Mouse (Mus musculus) neural tube, embryonic 10.5 days (tissue): ENCODE measurements at regions not wholly inside any gene's neighbourhood (a gene's known extent, or its start where the extent isn't known, plus 50 kb on each side); places are given as distances from the start of the nearest gene placed in this dataset.
"Not testable (repeated sequence)": the region's sequence is repeated elsewhere in the genome, so short reads cannot be mapped to it uniquely, and the experiment has no call there.

Experiments
- DNase-seq: peaks from one replicate; pipeline ENCODE4 v3.0.0-alpha.2; 2017; ENCODE audit warnings: low spot score; ENCODE audit errors: extremely low spot score

DNA sequence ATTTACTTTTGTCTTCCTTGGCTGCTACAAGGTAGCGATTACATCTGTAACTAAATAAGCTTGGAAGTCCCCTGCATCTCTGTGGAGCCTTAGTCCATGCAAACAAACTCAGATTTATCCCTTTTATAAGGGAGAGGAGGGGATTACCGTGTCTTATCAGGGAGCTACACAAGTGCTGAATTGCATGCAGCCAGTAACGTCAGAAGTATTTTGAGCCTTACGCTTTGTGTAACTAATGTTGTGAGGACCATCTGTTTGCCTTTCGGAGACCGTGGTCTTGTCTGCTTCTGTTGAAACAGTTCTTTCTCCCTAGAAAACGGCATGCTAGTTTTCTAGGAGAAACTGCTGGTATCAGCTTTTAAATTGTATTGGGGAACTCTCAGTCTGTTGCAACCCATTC, 58.0 kb upstream of the Dmrta1 start:
- no peak for DNase-seq

DNA sequence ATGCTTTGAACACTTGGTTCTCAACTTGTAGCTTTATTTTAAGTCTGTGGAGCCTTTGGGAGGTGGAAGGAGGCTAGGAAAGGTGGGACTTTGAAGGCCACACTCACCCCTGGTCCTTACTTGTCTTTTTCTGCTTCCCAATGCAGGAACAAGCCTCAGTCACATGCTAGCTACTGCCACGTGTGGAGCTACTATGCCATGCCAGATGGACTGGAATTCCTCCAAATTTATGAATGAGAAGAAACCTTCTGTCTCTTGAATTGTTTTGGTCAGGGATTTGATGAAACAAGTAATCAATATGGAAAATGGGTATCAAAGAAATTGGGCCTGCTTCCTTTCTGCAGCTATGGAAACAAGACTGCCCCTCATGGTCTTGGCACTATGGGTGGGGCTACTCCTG, 74.5 kb upstream of the Dmrta1 start:
- no peak for DNase-seq

DNA sequence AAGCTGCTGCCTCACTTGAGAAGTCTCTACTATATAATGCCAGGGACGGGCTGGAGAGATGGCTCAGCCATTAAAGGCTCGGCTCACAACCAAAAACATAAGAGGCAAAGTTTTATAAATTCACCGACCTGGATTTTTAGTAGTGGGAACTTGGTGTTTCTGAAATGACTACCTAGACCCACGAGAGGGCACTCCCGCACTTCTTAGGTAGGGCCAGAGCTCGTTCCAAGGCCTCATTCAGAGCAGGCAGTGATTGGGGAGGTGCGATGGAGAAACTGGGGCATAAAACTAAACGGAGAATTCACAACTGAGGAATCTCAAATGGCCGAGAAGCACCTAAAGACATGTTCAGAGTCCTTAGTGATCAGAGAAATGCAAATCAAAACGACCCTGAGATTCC, 103.7 kb upstream of the Dmrta1 start:
- peak; percentile 39 for DNase-seq

DNA sequence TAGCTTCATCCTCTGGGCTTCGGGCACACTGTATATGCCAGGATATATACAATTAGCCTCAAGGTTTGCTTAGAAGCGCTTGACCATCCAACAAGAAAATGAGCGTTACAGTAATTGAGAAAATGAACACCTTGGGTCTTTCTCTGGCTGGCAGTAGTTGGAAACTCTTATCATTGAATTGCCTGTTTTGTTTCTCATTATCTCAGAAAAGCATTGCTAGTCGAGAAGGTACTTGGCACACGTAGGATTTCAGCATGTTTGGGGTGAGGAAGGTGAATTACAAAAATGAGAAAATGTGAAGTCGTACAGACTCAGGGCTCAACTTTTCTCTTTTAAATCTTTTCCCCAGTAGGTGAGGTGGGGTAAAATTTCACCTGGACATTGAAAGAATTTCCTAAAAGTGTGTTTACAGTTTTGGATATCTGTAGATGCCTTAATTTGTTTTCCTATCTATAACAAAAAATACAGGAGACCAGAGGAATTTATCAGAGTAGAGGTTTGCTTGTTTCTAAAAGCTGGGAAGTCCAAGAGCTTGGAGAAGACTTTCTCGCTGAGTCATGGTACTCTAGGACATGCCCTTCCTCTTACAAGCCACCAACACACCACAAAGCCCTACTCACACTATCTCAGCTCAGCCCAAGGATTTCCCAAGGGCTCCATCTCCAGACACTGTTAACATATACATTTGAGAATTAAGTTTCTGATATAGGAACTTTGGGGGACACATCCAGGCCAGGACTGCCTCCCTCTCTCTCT, 124.3 kb upstream of the Dmrta1 start:
- DNase-seq: no peak

DNA sequence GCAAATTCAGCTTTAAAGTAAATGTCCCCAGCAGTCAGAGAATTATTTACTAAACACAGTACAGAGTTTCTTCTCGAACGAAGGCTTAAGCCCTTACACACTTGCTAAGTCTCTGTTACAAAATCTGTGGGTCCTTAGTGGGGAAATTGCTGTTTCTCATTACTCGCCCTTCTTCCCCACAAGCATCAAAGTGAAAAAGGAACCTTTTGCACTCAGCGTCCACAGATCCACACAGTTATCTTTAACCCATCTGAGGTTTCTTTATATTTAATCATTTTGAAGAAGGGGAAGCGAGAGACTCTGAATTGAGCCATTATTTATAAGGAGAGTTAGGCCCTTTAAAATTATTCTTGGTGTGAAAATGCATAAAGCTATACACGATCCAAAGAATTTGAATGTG, 126.7 kb upstream of the Dmrta1 start:
- DNase-seq: no peak

DNA sequence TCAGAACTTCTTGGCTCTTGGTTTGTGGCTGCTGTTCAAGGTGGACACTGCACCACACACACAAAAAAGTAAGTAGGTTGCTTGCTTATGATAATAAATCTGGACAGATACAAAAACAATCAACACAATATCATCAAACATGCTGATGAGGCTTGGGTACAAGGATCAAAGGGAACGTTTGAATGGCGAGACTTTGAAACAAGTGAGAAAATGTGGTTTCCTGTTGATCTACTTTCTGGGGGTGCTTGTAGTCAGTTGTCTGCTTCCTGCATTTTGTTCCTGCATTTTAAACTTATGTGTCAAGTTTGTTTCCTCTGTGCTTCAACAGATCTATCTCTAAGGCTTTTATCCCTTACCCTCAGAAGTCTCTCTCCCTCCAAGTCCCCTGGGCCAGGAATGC, 128.7 kb upstream of the Dmrta1 start:
- DNase-seq: no peak

DNA sequence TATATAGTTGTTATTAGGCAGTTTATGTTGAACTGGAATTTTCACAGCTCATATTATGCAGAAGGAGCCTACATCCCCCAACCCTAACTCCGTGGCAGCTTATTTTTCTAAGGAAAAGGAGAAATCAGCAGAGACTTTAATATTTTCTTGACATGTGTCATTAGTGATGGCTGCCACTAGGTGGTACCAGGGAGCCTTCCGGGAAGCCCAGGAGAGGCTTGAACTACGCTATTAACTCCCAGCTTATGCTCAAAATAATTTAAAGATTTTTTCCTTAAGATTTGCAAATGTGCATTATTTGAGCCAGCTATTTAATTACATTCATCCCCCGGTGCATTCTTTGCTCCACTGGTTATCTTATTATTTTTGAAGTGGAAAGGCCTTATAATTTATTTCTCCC, 146.8 kb upstream of the Dmrta1 start:
- DNase-seq: no peak

DNA sequence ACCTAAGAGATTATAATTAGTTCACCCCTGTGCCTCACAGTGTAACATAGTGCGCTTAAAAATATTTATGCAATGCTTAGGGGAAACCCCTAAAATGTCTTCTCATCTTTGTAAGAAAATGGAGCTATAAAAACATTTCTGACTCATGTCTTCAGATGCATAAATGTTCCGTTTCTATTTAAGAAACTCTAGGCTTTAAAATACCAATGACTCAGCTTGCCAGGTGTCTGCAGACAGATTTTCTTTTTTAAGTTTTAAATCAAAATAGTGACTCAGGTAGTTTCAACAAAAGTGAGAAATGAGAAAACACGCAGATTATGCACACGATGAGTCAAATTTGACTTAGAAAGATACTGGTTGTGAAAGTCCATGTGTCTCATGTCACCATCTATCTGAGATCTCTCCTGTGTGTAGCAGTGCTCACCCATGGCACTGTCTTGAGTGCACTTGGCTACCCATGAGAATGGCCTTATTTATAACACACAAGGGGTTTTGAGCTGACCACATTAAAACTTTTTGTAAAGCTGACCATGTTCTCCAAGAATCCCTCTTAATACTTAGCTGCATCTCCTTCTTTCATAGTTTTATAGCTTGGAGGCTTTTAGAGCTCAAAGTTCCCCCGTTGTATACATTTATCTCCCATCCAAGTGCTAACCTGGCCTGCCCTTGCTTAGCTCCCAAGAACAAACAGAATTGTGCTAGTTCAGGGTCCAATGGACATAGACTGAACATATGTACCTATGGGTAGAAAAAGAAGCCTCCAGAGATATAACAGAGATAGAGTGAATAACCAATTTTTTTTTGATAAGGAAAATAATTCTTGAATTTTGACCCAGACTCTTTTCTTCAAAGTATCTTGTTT, 149.0 kb upstream of the Dmrta1 start:
- DNase-seq: no peak

DNA sequence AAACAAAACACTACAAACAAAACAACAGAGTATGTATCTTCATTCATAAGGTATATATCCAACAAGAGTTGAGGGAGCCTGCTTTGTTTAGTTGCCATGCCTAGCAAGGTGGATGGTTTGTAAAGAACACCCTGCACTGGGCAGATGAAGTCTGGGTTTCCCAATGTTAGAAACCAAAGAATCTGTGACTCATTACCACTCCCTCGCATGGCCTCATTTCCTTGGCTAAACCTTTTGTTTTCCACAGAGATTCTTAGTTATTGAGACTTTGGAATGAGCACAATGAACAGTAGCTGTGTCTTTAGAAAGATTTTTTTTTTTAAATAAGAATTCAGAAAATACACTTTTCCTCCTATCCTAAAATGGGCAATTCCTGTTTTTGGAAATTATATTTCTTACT, 151.3 kb upstream of the Dmrta1 start:
- DNase-seq: no peak

DNA sequence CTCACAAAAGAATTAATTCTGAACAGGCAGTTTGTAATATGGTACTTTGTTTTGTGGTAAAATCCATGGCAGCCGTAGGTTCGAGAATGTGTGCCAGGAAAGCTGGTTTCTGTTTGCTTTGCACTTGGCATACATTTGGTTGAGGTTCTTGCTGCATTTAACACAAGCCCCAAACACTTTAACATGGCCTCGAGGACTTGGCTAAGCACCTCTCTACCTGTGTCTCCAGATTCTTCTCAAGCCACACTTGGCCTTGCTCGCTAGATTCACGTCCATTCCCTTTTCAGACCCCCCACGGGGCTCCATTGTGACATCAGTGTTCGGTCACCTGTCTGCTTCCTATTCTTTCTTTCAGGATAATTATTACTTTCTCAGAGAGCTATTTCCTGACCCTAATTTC, 151.9 kb upstream of the Dmrta1 start:
- no peak for DNase-seq

DNA sequence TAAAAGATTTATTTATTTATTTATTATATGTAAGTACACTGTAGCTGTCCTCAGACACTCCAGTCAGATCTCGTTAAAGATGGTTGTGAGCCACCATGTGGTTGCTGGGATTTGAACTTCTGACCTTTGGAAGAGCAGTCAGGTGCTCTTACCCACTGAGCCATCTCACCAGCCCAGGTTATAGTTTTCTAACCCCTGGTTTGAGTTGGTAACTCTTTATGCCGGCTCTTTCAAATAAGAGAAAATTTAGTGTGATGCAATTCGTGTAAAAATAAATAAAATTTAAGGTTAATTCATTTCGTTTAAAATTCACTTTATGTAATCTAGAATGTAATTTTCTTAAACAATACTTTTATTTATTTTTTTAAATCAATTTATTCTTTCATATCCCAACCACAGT, 153.7 kb upstream of the Dmrta1 start:
- DNase-seq: not testable (repeated sequence)

DNA sequence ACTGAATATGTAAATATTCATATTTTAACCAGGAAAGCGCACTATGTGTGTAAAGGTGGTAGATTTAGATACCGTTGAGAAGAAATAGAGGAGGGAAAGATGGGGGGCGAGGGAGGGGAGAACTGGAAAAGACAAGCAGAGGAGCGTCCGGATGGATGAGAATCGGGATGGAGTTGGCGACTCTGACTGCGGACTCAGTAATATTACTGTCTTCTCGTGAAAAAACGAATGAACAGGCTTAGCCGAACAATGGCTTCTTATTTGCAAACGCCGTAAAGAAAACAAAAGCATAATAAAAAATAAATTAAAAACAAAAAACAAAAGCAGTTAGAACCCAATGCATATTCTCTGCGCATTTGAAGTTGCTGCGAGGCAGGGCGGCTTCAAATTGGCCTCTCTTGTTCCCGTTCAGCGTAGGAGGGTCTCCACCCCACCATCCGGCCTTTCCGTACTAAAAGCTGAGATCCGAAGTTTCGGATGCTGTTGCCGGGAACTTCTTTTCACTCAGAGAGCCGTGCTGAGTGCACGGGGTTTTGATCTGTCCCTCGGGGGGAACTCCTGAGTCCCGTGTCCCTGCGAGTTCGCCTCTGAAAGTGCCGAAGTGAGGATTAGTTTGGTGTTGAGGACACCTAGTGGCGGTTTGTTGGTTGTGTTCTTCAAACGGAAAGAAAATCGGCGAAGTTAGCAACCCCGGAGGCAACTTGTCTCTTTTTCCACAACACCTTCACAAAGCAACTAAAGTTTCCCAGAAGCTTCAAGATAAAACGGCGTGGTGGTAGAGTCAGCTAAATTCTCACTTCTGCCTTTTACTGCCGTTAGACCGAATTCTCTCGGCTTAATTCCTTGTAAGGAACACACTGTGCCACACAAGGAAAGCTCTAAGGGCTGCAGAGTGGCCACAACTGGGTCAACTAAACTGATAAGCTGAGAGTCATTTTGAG, 154.7 kb upstream of the Dmrta1 start:
- peak; percentile 80 for DNase-seq

DNA sequence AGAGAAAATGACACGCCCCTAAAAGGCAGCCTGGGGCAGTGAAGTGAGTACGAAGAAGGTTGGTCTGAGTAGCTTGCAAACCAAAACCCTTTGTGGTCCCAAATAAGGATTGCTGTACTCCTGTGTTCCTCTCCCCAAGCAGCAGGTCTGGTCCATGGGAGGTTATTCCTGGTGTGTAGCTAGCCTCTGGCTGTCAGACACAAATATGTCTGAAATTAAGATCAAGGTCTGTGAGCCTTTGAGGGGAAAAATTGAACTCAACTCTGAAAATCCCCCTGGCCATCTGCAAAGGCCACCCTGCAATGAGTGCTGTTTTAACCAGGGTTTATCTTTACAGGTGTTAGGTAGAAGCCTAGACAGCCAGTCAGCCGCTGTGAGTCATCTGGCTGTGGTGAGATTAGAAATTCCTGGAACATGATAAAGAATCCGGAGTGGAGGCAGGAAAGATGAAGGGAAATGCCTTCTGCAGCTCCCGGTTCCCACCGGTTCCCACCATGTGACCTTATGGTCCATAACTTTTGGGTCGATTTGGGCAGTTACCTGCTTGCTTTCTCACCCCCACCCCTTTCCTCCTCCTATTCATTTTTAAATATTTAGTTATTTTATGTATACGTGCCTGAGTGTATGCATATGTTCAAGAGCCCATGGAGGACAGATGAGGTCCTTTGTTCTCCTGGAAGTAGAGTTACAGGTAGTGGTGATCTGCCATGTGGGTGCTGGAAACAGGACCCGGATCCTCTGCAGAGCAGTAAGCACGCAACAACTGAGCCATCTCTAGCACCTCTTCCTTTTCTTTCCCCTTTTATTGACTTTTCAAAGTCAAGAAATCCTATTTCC, 155.6 kb upstream of the Dmrta1 start:
- peak; percentile 28 for DNase-seq

DNA sequence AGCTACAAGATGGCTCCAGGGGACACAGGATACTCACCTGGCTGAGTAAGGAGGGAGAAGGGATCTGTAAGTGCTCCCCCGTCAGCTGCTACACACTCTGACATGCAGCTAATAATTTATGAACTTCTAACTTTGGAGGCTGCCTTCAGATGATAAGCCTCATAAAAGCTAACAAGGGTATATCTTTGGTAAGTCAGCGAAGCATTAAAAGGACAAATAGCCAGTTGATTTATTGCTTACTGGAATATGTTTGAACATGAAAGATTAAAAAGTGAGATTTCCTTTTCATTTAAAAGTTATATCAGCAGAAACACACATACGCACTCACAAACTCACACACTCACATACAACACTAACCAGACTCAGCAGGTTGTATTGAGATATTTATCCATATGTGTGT, 161.2 kb upstream of the Dmrta1 start:
- no peak for DNase-seq

DNA sequence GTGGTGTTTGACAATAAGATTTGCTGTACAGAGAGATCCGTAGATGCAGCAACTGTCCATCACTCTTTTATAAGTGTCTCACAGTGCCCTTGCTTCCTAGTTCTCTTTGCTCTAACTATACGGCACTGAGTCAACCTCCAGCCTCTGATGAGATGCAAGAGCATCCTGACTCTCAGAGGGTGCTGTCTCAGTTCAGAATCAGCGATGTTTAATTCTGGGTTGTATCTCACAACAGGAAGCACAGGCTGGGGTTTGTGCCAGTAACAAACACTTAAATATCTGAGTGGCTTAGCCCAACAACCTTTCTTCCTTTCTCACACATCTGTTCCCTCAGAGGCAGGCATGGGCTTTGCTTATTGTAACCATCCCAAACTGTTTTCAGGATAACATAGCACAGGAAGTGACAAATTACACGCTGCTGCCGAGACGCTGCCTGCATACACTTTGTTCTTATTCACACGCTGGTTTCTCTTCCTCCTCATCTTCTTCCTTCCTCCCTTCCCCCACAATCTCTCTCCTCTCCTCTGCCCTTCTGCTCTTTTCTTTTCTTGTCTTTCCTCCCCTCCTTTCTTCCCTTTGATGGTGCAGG, 163.3 kb upstream of the Dmrta1 start:
- no peak for DNase-seq

DNA sequence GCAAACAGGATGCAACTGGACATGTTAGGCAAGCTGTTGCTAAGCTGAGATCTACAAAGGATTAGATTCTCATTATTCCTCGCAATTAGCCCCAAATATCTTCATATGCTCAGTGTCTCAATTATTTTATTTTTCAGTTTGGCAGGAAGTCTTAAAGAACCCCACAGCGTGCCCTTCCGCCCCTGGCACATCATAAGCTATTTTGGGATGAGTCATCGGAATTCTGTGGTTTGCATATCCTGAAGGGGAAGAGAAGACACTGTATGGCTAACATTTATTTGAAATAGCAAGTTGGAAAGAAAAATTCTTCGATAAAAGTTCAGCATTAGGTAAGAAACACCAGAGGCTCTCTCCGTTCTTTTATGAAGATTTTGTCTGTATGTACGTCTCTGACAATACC, 164.3 kb upstream of the Dmrta1 start:
- DNase-seq: no peak

DNA sequence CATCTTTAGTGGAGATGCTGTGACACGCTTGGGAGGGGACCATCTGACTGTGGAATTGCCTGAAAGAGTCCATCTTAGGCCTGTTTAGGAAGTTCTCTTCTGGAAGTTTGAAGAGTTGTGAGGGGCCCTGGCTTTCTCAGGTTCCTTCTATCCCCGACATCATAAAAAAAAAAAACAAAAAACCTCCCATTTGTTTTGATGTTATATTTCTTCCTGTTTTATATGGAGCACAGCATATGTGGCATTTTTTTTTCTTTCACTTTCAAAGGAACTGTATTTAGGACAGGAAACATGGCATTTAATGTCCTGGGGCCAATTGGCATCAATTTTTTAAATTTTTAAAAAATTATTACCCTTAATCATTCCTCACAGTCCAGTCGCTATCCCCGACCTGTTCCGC, 168.6 kb upstream of the Dmrta1 start:
- no peak for DNase-seq

DNA sequence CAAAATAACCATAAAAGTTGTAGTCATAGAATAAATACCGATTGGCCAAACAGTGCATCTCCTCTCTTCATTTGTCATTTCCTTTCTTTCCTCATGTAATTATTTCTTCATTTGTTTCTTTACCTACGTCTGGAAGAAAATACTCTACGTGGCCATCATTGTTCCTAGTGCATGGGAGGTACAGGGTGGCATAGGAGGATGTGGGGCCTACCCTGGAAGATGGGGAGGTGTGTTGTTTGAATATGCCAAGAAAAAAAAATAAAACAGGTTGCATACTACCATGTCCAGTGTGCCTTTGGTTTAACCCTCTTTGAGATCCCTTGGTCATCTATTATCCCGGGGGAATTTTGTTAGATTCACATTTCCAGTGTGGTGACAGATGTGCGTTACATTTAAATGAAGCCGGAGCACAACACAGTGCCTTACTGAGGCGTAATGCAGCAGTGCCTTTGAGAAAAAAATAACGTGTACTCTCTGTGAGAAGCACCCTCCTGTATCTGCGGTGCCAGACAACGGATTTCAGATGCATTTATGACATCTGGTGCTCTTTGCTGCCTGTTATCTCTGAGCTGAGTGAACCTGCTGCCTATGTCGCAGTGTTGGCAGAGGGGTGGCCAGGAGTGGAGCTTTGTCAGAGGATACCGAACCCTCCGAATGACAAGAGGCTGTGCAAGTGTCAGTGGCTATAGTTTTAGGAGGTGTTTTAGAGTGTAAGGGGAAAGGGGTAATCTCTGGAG, 169.4 kb upstream of the Dmrta1 start:
- DNase-seq: no peak

DNA sequence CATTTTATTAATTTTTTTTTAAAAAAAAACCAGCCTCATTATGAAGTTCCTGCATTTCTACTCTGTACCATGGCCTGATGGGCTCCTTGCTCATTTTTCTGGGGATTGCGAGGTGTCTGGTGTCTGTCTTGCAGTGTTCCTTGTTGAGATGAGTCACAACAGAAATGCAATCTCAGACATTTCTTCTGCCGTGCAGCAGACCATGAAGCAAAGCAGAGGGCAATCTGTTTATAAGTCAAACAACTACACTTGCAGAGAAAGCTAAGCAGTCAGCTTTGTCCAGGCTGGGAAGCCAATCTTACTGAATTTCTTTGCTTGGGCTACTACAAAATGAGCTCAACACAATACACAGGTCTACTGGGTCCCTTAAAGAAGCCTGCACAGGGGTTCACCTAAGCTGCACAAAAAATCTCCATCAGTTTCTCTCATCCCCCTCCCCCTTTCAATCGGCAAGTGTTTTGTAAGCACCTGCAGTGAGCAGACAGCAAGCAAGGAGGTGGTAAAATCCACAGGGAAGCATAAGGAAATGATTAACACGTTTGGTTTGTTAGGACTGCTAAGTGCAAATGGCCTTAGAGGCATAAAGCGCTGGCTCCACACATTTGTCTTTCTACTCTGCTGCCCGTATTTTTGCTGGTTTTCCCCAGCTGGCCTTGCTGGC, 171.0 kb upstream of the Dmrta1 start:
- peak; percentile 17 for DNase-seq
